Mouse (Mus musculus): ENCODE results near the gene Atp10b.
"Not testable (repeated sequence)": the region's sequence is repeated elsewhere in the genome, so short reads cannot be mapped to it uniquely, and the experiment has no call there.

Atp10b gene

GRCm38 (mm10) chr11:43149577-43149976 is at the start of gene Atp10b:
Gene Atp10b (plus strand): TSS chr11:43149877.
- DNase-seq (ENCODE audit: low spot score in 2 of 2): no peak

GRCm38 (mm10) chr11:43101357-43101756 is 48.3 kb upstream of the Atp10b start:
- DNase-seq (ENCODE audit: low spot score in 2 of 2): no peak

- no peak for DNase-seq (ENCODE audit: low spot score in 2 of 2)
Measured at GRCm38 (mm10) chr11:43125908-43126477, 23.7 kb upstream of the Atp10b start.

- DNase-seq (ENCODE audit: low spot score in 2 of 2): not testable (repeated sequence)
Measured at GRCm38 (mm10) chr11:43126573-43126972, 23.1 kb upstream of the Atp10b start.

- DNase-seq (ENCODE audit: low spot score in 2 of 2): no peak
Measured at GRCm38 (mm10) chr11:43141296-43141695, 8.4 kb upstream of the Atp10b start.

GRCm38 (mm10) chr11:43142811-43143210 is 6.9 kb upstream of the Atp10b start:
- DNase-seq (ENCODE audit: low spot score in 2 of 2): no peak

- no peak for DNase-seq (ENCODE audit: low spot score in 2 of 2)
Measured at GRCm38 (mm10) chr11:43144178-43144577, 5.5 kb upstream of the Atp10b start.

GRCm38 (mm10) chr11:43144882-43145281 is 4.8 kb upstream of the Atp10b start:
- not testable (repeated sequence) for DNase-seq (ENCODE audit: low spot score in 2 of 2)

GRCm38 (mm10) chr11:43147380-43147779 is 2.3 kb upstream of the Atp10b start:
- DNase-seq (ENCODE audit: low spot score in 2 of 2): peak; percentile 37 to 45

GRCm38 (mm10) chr11:43148341-43148740 is 1.3 kb upstream of the Atp10b start:
- DNase-seq (ENCODE audit: low spot score in 2 of 2): no peak

- no peak for DNase-seq (ENCODE audit: low spot score in 2 of 2)
Measured at GRCm38 (mm10) chr11:43155004-43155403, 5.3 kb downstream of the Atp10b start.

GRCm38 (mm10) chr11:43155417-43155816 is 5.7 kb downstream of the Atp10b start:
- no peak for DNase-seq (ENCODE audit: low spot score in 2 of 2)

- no peak for DNase-seq (ENCODE audit: low spot score in 2 of 2)
Measured at GRCm38 (mm10) chr11:43158814-43159213, 9.1 kb downstream of the Atp10b start.

- no peak for DNase-seq (ENCODE audit: low spot score in 2 of 2)
Measured at GRCm38 (mm10) chr11:43160188-43160942, 10.7 kb downstream of the Atp10b start.

- DNase-seq (ENCODE audit: low spot score in 2 of 2): no peak
Measured at GRCm38 (mm10) chr11:43170601-43171000, 20.9 kb downstream of the Atp10b start.

- DNase-seq (ENCODE audit: low spot score in 2 of 2): no peak
Measured at GRCm38 (mm10) chr11:43174359-43175116, 24.9 kb downstream of the Atp10b start.

- no peak for DNase-seq (ENCODE audit: low spot score in 2 of 2)
Measured at GRCm38 (mm10) chr11:43182401-43182800, 32.7 kb downstream of the Atp10b start.

GRCm38 (mm10) chr11:43182816-43183215 is 33.1 kb downstream of the Atp10b start:
- no peak for DNase-seq (ENCODE audit: low spot score in 2 of 2)

GRCm38 (mm10) chr11:43183457-43183856 is 33.8 kb downstream of the Atp10b start:
- no peak for DNase-seq (ENCODE audit: low spot score in 2 of 2)

- DNase-seq (ENCODE audit: low spot score in 2 of 2): no peak
Measured at GRCm38 (mm10) chr11:43186291-43186690, 36.6 kb downstream of the Atp10b start.

GRCm38 (mm10) chr11:43189817-43190593 is 40.3 kb downstream of the Atp10b start:
- DNase-seq (ENCODE audit: low spot score in 2 of 2): no peak

GRCm38 (mm10) chr11:43198811-43199210 is 49.1 kb downstream of the Atp10b start:
- DNase-seq (ENCODE audit: low spot score in 2 of 2): no peak
